Mouse (Mus musculus): Measurements from ENCODE around the gene Rps27a. TPM values are rescaled to one million over a fixed set of nuclear protein-coding genes. Genes with fewer than 3 reads are reported as not detected.
A peak's percentile ranks its signal among the peaks of the same experiment; 100 is the strongest.
"Not testable (repeated sequence)": the region's sequence is repeated elsewhere in the genome, so short reads cannot be mapped to it uniquely, and the experiment has no call there.

Rps27a gene
- polyA plus RNA-seq, 1 experiment from 2014 or later, result 1,041 TPM

DNA sequence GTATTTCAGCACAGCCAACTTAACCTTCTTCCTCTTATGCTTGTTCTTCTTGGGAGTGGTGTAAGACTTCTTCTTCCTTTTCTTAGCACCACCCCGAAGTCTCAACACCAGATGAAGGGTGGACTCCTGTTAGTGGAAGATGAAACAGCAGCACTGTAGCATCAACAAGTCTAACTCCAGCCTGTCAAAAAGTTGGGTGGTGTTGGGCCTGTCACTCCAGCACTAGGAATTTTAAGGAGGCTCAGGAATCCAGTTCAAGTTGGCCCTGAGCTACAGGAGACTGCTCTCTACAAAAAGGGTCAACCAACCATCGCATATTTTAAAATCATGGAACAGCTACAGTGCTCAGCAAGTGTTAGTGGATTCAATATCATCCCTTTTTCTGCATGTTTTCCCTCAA, 1.6 kb downstream of the Rps27a start:
- not testable (repeated sequence) for DNase-seq (ENCODE audit: low spot score); H3K27me3 ChIP-seq (ENCODE audit: low read depth, poor library complexity, severe bottlenecking); H3K9me3 ChIP-seq (replicated peaks)
- Histone ChIP-seq H3K4me3 (peak overlapping the region; percentile 81), H3K4me1 (peaks cover 14% of the 10 kb centered on the region), H3K27ac (replicated peaks) (peak overlapping the region; percentile 92; the same call in 1 of the 2 replicates), H3K36me3 (peaks cover 53% of the 10 kb centered on the region)
- 94% methylated on average over 2 of the region's 2 CpGs for WGBS

GRCm38 (mm10) chr11:29545150-29545752, 2.7 kb downstream of the Rps27a start:
- 89% methylated on average over 4 of the region's 4 CpGs for WGBS
- Histone ChIP-seq H3K36me3 (peaks cover 63% of the 10 kb centered on the region), H3K4me1 (peaks cover 14% of the 10 kb centered on the region)
- not testable (repeated sequence) for H3K27ac ChIP-seq (replicated peaks); DNase-seq (ENCODE audit: low spot score); H3K27me3 ChIP-seq (ENCODE audit: low read depth, poor library complexity, severe bottlenecking); H3K4me3 ChIP-seq; H3K9me3 ChIP-seq (replicated peaks)

GRCm38 (mm10) chr11:29544225-29544945, 3.5 kb downstream of the Rps27a start:
- no peaks in the 10 kb centered on the region for H3K27me3 ChIP-seq (ENCODE audit: low read depth, poor library complexity, severe bottlenecking)
- no peak overlapping the region for H3K27ac ChIP-seq (replicated peaks)
- 84% methylated on average over 3 of the region's 3 CpGs for WGBS
- DNase-seq (ENCODE audit: low spot score), result no peak
- peaks cover 14% of the 10 kb centered on the region for H3K4me1 ChIP-seq
- H3K9me3 ChIP-seq (replicated peaks), result no peaks in the 10 kb centered on the region
- H3K4me3 ChIP-seq, result no peak overlapping the region
- peaks cover 71% of the 10 kb centered on the region for H3K36me3 ChIP-seq

DNA sequence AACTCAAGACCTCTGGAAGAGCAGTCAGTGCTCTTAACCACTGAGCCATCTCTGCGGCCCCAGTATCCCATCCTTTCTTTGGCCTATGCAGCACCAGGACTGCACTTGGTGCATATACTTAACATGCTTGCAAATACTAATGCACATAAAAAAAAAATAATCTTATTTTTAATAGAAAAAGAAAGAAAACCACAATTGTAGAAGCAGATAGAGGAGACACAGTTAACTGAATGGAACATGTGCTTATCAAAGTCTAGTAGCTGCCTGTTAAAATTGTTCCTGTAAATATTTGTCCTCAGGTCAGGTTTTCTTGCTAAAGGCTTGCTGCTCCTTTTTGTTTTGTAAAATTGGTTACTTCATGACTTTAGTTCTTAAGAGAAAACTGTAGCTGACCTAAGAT, 9.7 kb downstream of the Rps27a start:
- no peaks in the 10 kb centered on the region for H3K9me3 ChIP-seq (replicated peaks)
- DNase-seq (ENCODE audit: low spot score), result no peak
- no peaks in the 10 kb centered on the region for H3K27me3 ChIP-seq (ENCODE audit: low read depth, poor library complexity, severe bottlenecking)
- H3K4me3 ChIP-seq, result no peak overlapping the region
- peaks cover 85% of the 10 kb centered on the region for H3K36me3 ChIP-seq
- 93% methylated on average over 1 of the region's 1 CpGs for WGBS
- H3K4me1 ChIP-seq, result no peaks in the 10 kb centered on the region
- no peak overlapping the region for H3K27ac ChIP-seq (replicated peaks)

- H3K27ac ChIP-seq (replicated peaks), result peak within 1 kb of the TSS; percentile 95
- peak; percentile 89 for DNase-seq (ENCODE audit: low spot score)
- peaks cover 14% of the 10 kb centered on the region for H3K36me3 ChIP-seq
- no peaks in the 10 kb centered on the region for H3K9me3 ChIP-seq (replicated peaks)
- H3K27me3 ChIP-seq (ENCODE audit: low read depth, poor library complexity, severe bottlenecking), result no peaks in the 10 kb centered on the region
- peaks cover 18% of the 10 kb centered on the region for H3K4me1 ChIP-seq
- WGBS, result 1% methylated on average over 47 of the region's 47 CpGs
- peak within 1 kb of the TSS; percentile 79 for H3K4me3 ChIP-seq
These were observed 21.7 kb downstream of the Rps27a start, which contains the start of gene Mtif2 for GRCm38 (mm10) chr11:29525988-29526794. Gene Mtif2, plus strand, starts transcription at chr11:29526408.

DNA sequence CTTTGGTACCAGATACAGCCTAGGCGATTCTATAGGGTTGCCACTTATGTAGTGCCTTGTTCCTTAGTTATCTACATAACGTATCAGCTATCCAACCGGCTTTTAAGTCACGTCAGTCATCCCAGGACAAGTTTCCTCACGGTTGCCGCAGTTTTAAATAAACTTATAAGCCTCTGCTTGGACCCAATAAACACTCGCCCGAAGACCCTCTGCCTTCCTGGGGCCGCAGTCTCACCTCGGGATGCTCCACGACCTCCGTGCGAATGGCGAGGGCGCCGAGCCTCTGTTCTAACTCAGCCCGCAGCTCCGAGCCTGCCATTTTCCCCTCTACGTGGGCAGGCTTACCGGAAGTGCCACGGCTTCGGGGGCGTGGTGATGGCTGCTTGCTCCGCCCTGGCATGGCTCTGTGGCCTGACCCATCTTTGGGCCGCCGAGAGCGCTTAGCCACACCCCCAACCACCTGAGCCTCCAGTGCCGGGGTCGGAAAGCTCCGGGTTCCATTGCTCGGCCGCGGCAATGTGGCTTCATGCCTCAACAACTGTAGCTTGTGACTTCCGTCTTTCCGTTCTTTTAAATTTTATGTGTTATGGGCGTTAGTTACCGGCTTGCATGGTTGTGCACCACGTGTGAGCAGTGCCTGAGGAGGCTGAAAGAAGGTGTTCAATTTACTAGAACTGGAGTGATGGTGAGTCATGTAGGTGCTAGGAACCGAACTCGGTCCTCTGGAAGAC, 33.1 kb downstream of the Rps27a start, which contains the start of gene Prorsd1:
Gene Prorsd1 (minus strand): TSS at position 352 of the 731 bp plus-strand sequence.
- Histone ChIP-seq H3K4me1 (peaks cover 13% of the 10 kb centered on the region), H3K27me3 (ENCODE audit: low read depth, poor library complexity, severe bottlenecking) (no peaks in the 10 kb centered on the region), H3K27ac (replicated peaks) (peak within 1 kb of the TSS; percentile 88), H3K4me3 (peak within 1 kb of the TSS; percentile 75), H3K36me3 (peaks cover 26% of the 10 kb centered on the region), H3K9me3 (replicated peaks) (no peaks in the 10 kb centered on the region)
- DNase-seq (ENCODE audit: low spot score), result peak; percentile 90
- WGBS, result 3% methylated on average over 40 of the region's 40 CpGs

GRCm38 (mm10) chr11:29514325-29514681, 33.6 kb downstream of the Rps27a start:
- H3K27me3 ChIP-seq (ENCODE audit: low read depth, poor library complexity, severe bottlenecking), result no peaks in the 10 kb centered on the region
- peak overlapping the region; percentile 88 for H3K27ac ChIP-seq (replicated peaks)
- H3K4me3 ChIP-seq, result peak overlapping the region; percentile 75
- H3K36me3 ChIP-seq, result peaks cover 27% of the 10 kb centered on the region
- H3K4me1 ChIP-seq, result peaks cover 13% of the 10 kb centered on the region
- DNase-seq (ENCODE audit: low spot score), result no peak
- no peaks in the 10 kb centered on the region for H3K9me3 ChIP-seq (replicated peaks)
- 27% methylated on average over 10 of the region's 10 CpGs for WGBS

- H3K9me3 ChIP-seq (replicated peaks), result no peaks in the 10 kb centered on the region
- H3K4me1 ChIP-seq, result peaks cover 13% of the 10 kb centered on the region
- H3K27ac ChIP-seq (replicated peaks), result no peak overlapping the region
- no peak for DNase-seq (ENCODE audit: low spot score)
- no peaks in the 10 kb centered on the region for H3K27me3 ChIP-seq (ENCODE audit: low read depth, poor library complexity, severe bottlenecking)
- H3K36me3 ChIP-seq, result peaks cover 28% of the 10 kb centered on the region
- no peak overlapping the region for H3K4me3 ChIP-seq
- WGBS, result 91% methylated on average over 4 of the region's 4 CpGs
These were observed 34.9 kb downstream of the Rps27a start for GRCm38 (mm10) chr11:29512818-29513535.

GRCm38 (mm10) chr11:29509421-29509820, 38.5 kb downstream of the Rps27a start:
- Histone ChIP-seq H3K27ac (replicated peaks) (no peak overlapping the region), H3K4me1 (peaks cover 9% of the 10 kb centered on the region), H3K9me3 (replicated peaks) (no peaks in the 10 kb centered on the region), H3K27me3 (ENCODE audit: low read depth, poor library complexity, severe bottlenecking) (no peaks in the 10 kb centered on the region), H3K4me3 (no peak overlapping the region), H3K36me3 (peaks cover 56% of the 10 kb centered on the region)
- WGBS, result 95% methylated on average over 1 of the region's 1 CpGs
- no peak for DNase-seq (ENCODE audit: low spot score)

DNA sequence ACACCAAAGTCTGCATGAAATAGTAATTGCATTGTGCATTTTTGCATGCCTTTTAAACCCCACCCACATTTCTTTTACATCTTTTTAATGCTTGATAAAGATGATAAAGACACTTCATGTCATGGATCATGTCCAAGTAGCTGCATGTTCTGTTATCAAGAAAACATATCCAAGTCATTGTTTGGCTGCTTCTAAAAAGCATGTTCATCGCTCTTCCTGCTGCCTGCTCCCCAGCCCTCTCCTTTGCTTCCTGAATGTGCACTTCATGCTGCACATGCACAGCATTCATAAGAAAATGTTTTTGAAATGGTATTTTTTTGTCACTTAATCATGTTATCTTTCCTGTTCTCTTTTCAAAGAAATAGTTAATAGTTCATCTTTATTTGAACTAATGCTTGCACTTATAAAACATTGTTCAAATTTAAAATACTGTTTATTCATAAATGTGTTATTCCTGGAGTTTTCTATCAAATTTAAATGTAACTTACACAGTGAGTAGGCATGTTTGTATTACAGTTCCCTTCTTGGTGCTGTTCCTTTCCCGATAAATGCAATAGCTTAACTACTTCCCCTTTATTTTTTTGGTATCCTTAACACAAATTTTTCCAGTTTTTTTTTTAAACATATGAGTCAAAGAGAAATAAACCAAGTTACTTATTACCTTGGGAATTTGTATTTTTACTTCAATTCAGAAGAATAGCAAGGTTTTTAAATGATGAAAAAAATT, 42.8 kb downstream of the Rps27a start:
- no peaks in the 10 kb centered on the region for H3K27me3 ChIP-seq (ENCODE audit: low read depth, poor library complexity, severe bottlenecking)
- H3K9me3 ChIP-seq (replicated peaks), result no peaks in the 10 kb centered on the region
- H3K4me1 ChIP-seq, result no peaks in the 10 kb centered on the region
- H3K27ac ChIP-seq (replicated peaks), result no peak overlapping the region
- no peak for DNase-seq (ENCODE audit: low spot score)
- 96% methylated on average over 2 of the region's 2 CpGs for WGBS
- peaks cover 64% of the 10 kb centered on the region for H3K36me3 ChIP-seq
- H3K4me3 ChIP-seq, result no peak overlapping the region

Measured in midbrain, embryonic 10.5 days (tissue).